Mouse (Mus musculus) heart, adult 2 months (tissue): ENCODE measurements around the gene Ccdc187.

Experiments
- CTCF ChIP-seq: fragments of 200-600 bp; IDR thresholded peaks from 2 replicates; pipeline ENCODE4 v1.8.1; 2022; ENCODE audit warnings: antibody characterized with exemption, mild to moderate bottlenecking, moderate library complexity
- EP300 ChIP-seq: fragments of 200-500 bp; IDR thresholded peaks from 2 replicates; pipeline ENCODE4 v1.6.1; 2011; ENCODE audit warnings: low read depth, low read length, control low read depth; ENCODE audit not compliant: insufficient read depth
- POLR2A ChIP-seq: fragments of 200-500 bp; IDR thresholded peaks from 2 replicates; pipeline ENCODE4 v1.6.1; 2011; ENCODE audit warnings: mild to moderate bottlenecking, low read depth, low read length, control low read depth; ENCODE audit not compliant: insufficient read depth

GRCm38 (mm10) chr2:26316576-26317246 is 22.4 kb upstream of the Ccdc187 start:
- TF ChIP-seq CTCF = no peak
- TF ChIP-seq POLR2A = no peak
- TF ChIP-seq EP300 = no peak
